Mouse (Mus musculus) hindbrain, postnatal 0 days (tissue): ENCODE results near the gene Pcdh20. TPM values are rescaled to one million over a fixed set of nuclear protein-coding genes. Genes with fewer than 3 reads are reported as not detected.

Experiments
- ATAC-seq: fragments of 200-750 bp; cut with Nextera tagmentation; 2 replicates; pipeline ENCODE4 v1.8.0; 2017; ENCODE audit warnings: mild to moderate bottlenecking, moderate TSS enrichment, moderate library complexity
- DNase-seq: peaks from one replicate; pipeline ENCODE4 v3.0.0-alpha.2; 2015; ENCODE audit warnings: low spot score
- H3K27ac ChIP-seq: fragments of 300-500 bp; sonication (generic); 2 replicates; pipeline ENCODE4 v1.5.1; 2014; ENCODE audit warnings: mild to moderate bottlenecking
- H3K27me3 ChIP-seq: fragments of 300-500 bp; sonication (generic); 2 replicates; pipeline ENCODE4 v1.6.1; 2014; ENCODE audit warnings: low read length, mixed read lengths; ENCODE audit not compliant: insufficient read depth
- H3K36me3 ChIP-seq: fragments of 300-500 bp; sonication (generic); 2 replicates; pipeline ENCODE4 v1.6.1; 2014; ENCODE audit warnings: low read length, mixed read lengths; ENCODE audit not compliant: insufficient read depth
- H3K4me1 ChIP-seq: fragments of 300-500 bp; sonication (generic); 2 replicates; pipeline ENCODE4 v1.6.1; 2014; ENCODE audit warnings: antibody characterized with exemption, low read length, mixed read lengths; ENCODE audit not compliant: insufficient read depth
- H3K4me2 ChIP-seq: fragments of 300-500 bp; sonication (generic); 2 replicates; pipeline ENCODE4 v1.6.1; 2014; ENCODE audit warnings: low read depth, mild to moderate bottlenecking, low read length, moderate library complexity, mixed read lengths
- H3K4me3 ChIP-seq: fragments of 300-500 bp; sonication (generic); 2 replicates; pipeline ENCODE4 v1.5.1; 2014; ENCODE audit warnings: low read length
- H3K9ac ChIP-seq: fragments of 300-500 bp; sonication (generic); replicated peaks from 2 replicates; pipeline ENCODE4 v1.6.1; 2014; ENCODE audit warnings: mild to moderate bottlenecking, low read length, moderate library complexity, mixed read lengths
- H3K9me3 ChIP-seq: fragments of 300-500 bp; sonication (generic); 2 replicates; pipeline ENCODE4 v1.6.1; 2016; ENCODE audit warnings: low read length, mixed read lengths
- CTCF ChIP-seq: IDR thresholded peaks from 2 replicates; pipeline ENCODE4 v1.5.1; 2016; ENCODE audit warnings: antibody characterized with exemption, control low read depth, low read depth
- WGBS: fragments of 180-500 bp; shearing (Covaris S2); extraction: QIAGEN DNeasy Blood & Tissue Kit; methylation state at CpG from one replicate; pipeline ENCODE4 v1.1.7; 2014; 5-methylcytosine and 5-hydroxymethylcytosine counted together
- polyA plus RNA-seq: library from polyadenylated mRNA; unstranded; fragments of >200 nt; fragmentation: Nextera tagmentation; extraction: Ambion mirVana; gene quantifications from 2 replicates; pipeline ENCODE4 v1.2.1, GENCODE M21; 2015
- total RNA-seq: library from RNA; depleted of rRNA; stranded (reverse); fragments of >200 nt; gene quantifications from 2 replicates; pipeline ENCODE4 v1.2.3, GENCODE M21; 2014

Gene Pcdh20
- total and polyA plus RNA-seq, 2 experiments from 2014 or later = 4.8 to 12.1 TPM

- H3K27ac ChIP-seq = no peak overlapping the region
- ATAC-seq (no peak), DNase-seq (no peak)
- no peak overlapping the region for H3K9ac ChIP-seq
- WGBS = 68% methylated on average over 2 of the region's 2 CpGs
- no peak overlapping the region for H3K4me3 ChIP-seq
- no peaks in the 10 kb centered on the region for H3K4me1 ChIP-seq
- no peak overlapping the region for H3K4me2 ChIP-seq
- H3K9me3 ChIP-seq = no peaks in the 10 kb centered on the region
- no peak for TF ChIP-seq CTCF
- no peaks in the 10 kb centered on the region for H3K27me3 ChIP-seq
- H3K36me3 ChIP-seq = no peaks in the 10 kb centered on the region
Observed at GRCm38 (mm10) chr14:88463357-88463756, 7.8 kb downstream of the Pcdh20 start.

- H3K36me3 ChIP-seq = no peaks in the 10 kb centered on the region
- no peaks in the 10 kb centered on the region for H3K4me1 ChIP-seq
- H3K27ac ChIP-seq = no peak overlapping the region
- no peaks in the 10 kb centered on the region for H3K9me3 ChIP-seq
- WGBS = 82% methylated on average over 3 of the region's 3 CpGs
- TF ChIP-seq CTCF = no peak
- no peaks in the 10 kb centered on the region for H3K27me3 ChIP-seq
- H3K4me2 ChIP-seq = no peak overlapping the region
- ATAC-seq (no peak), DNase-seq (no peak)
- H3K4me3 ChIP-seq = no peak overlapping the region
- H3K9ac ChIP-seq = no peak overlapping the region
Observed at GRCm38 (mm10) chr14:88462944-88463343, 8.3 kb downstream of the Pcdh20 start.

- 74% methylated on average over 3 of the region's 3 CpGs for WGBS
Observed at GRCm38 (mm10) chr14:88460705-88461104, 10.5 kb downstream of the Pcdh20 start.

GRCm38 (mm10) chr14:88443304-88443703, 27.9 kb downstream of the Pcdh20 start:
- no peaks in the 10 kb centered on the region for H3K4me1 ChIP-seq
- no peaks in the 10 kb centered on the region for H3K27me3 ChIP-seq
- WGBS = 71% methylated on average over 5 of the region's 5 CpGs
- H3K36me3 ChIP-seq = no peaks in the 10 kb centered on the region
- H3K4me2 ChIP-seq = no peak overlapping the region
- no peak for ATAC-seq
- no peak overlapping the region for H3K4me3 ChIP-seq
- DNase-seq = no peak
- no peak overlapping the region for H3K9ac ChIP-seq
- H3K9me3 ChIP-seq = no peaks in the 10 kb centered on the region
- no peak overlapping the region for H3K27ac ChIP-seq
- TF ChIP-seq CTCF = no peak

More at GRCm38 (mm10) chr14:88460705-88461104, 10.5 kb downstream of the Pcdh20 start:
- DNase-seq = no peak
- TF ChIP-seq CTCF = no peak
- Histone ChIP-seq H3K27ac (no peak overlapping the region), H3K36me3 (no peaks in the 10 kb centered on the region), H3K4me3 (no peak overlapping the region), H3K4me1 (no peaks in the 10 kb centered on the region), H3K27me3 (no peaks in the 10 kb centered on the region), H3K9me3 (no peaks in the 10 kb centered on the region), H3K9ac (no peak overlapping the region), H3K4me2 (no peak overlapping the region)
- ATAC-seq = no peak

GRCm38 (mm10) chr14:88429393-88429792, 41.8 kb downstream of the Pcdh20 start:
- no peaks in the 10 kb centered on the region for H3K27me3 ChIP-seq
- no peak for TF ChIP-seq CTCF
- no peaks in the 10 kb centered on the region for H3K4me1 ChIP-seq
- WGBS = 93% methylated on average over 7 of the region's 7 CpGs
- no peak overlapping the region for H3K4me3 ChIP-seq
- H3K4me2 ChIP-seq = no peak overlapping the region
- no peaks in the 10 kb centered on the region for H3K9me3 ChIP-seq
- no peak overlapping the region for H3K27ac ChIP-seq
- H3K36me3 ChIP-seq = no peaks in the 10 kb centered on the region
- DNase-seq (no peak), ATAC-seq (no peak)
- H3K9ac ChIP-seq = no peak overlapping the region

- H3K4me2 ChIP-seq = no peak overlapping the region
- TF ChIP-seq CTCF = no peak
- ATAC-seq (no peak), DNase-seq (no peak)
- no peaks in the 10 kb centered on the region for H3K4me1 ChIP-seq
- no peak overlapping the region for H3K4me3 ChIP-seq
- no peak overlapping the region for H3K9ac ChIP-seq
- H3K27ac ChIP-seq = no peak overlapping the region
- whole genome bisulfite sequencing = 80% methylated on average over 1 of the region's 1 CpGs
- no peaks in the 10 kb centered on the region for H3K9me3 ChIP-seq
- H3K36me3 ChIP-seq = no peaks in the 10 kb centered on the region
- no peaks in the 10 kb centered on the region for H3K27me3 ChIP-seq
Observed at GRCm38 (mm10) chr14:88427370-88427769, 43.8 kb downstream of the Pcdh20 start.
